Mouse (Mus musculus) ovary, adult 2 months (tissue): ENCODE data around the gene Mgmt. TPM values are rescaled to one million over a fixed set of nuclear protein-coding genes. Genes with fewer than 3 reads are reported as not detected.

Source experiments
- polyA plus RNA-seq: library from polyadenylated mRNA; depleted of rRNA; stranded (reverse); fragments of >200 nt; gene quantifications from 2 replicates; pipeline ENCODE4 v1.2.3, GENCODE M21; 2012; rRNA removed

Mgmt gene
- 4.7 and 5.7 TPM in 2 replicates for polyA plus RNA-seq

DNA sequence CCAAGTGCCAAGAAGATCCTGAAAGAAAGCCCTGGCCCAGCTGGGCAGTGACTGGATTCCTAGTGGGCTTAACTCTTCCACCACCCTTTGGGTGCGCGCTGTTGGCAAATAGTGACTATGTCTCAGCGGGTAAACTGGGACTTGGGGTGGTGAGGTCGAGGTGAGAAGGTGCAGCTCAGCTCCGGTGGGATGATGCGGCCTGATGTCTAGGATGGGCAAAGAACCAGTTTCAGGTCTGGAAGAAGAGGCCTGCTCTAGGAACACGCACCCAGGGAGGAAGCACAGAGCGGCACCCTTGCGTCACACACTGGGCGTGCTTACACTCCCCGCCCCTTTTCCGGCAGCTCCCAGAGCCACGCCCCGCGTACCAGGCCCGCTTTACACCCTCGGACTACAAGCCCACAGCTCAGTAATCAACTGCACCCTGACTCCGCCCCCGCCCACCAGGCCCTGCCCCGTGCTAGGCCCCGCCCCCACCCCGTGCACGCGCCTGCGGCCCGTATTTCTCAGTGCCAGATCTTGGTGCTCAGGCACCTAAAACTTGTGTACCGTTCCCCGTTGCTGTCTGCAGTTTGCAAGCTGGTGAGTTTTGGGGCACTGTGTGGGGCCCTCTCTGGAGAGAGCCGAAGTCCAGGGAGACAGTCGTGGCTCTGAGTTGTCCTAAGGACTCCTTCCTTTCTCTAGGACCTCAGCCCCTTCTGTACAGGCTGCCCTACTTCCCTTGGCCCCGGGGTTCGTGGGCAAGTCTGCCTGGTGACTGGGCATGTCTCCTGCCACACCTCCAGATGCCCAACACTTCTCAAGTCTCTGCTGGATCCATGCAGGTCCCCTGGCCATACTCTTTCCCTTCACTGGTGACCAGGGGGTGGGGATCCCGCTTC is at the start of gene Mgmt:
Mgmt (plus strand) TSS at position 509 of the 881 bp plus-strand sequence.

